Mouse (Mus musculus) left cerebral cortex, postnatal 14 days (tissue): ENCODE results near the gene Abhd14b. TPM values are rescaled to one million over a fixed set of nuclear protein-coding genes. Genes with fewer than 3 reads are reported as not detected.

Source experiments
- DNase-seq, 2 experiments: peaks; one replicate each; pipeline ENCODE4 v3.0.0; 2021 to 2022; ENCODE audit warnings: low spot score in 2 of 2, mixed read lengths in 1 of 2
- intact Hi-C: fragments of 180-260 bp; cut with DNase I; formaldehyde crosslinking; loops from one replicate; pipeline ENCODE4 v1.15.1; 2025
- total RNA-seq, 2 experiments: library from RNA; stranded (reverse); gene quantifications; 2 replicates each; pipeline ENCODE4 v1.2.3; 2021

Gene Abhd14b
- total RNA-seq, 2 experiments from 2014 or later, result 7.7 to 8.1 TPM

DNA sequence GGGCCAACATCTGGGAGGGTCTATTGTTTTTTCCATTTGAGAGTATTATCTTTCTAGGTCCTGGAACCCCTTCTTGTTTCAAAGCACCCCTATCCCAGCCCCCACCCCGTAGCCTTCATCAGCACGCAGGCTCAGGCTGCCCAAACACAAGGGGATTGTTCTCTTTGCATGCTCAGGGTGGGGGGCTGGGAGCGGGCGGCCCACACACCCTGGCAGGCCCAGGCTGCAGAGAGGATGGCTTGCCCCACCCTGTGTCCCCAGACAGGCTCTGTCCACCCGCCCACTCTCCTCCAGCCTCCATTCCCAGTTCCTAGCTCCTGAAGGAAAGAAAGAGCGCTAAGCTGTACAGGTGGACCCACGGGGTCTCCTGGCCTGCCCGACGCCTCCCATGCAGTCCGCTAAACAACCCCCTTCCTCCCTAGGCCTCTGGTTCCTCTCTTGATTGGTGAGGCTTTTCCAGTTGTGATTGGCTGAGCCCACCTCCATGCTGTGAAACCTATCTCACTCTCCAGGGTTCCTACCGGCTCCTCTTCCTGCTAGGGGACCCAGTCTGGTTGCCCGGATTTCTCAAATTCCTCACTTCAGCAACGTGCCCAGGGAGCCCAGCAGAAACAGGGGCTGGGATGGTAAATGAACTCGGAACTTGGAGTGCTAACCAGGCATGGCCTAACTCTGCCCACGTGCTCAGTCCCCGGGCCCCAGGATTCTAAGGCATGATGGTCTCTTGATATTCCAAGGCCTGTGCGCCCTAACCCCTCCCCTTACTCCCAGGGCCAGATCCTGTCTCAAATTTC is 7.8 kb downstream of the Abhd14b start:
- peak; percentile 36 to 52 for DNase-seq
- intact Hi-C loops, result no loop called here

DNA sequence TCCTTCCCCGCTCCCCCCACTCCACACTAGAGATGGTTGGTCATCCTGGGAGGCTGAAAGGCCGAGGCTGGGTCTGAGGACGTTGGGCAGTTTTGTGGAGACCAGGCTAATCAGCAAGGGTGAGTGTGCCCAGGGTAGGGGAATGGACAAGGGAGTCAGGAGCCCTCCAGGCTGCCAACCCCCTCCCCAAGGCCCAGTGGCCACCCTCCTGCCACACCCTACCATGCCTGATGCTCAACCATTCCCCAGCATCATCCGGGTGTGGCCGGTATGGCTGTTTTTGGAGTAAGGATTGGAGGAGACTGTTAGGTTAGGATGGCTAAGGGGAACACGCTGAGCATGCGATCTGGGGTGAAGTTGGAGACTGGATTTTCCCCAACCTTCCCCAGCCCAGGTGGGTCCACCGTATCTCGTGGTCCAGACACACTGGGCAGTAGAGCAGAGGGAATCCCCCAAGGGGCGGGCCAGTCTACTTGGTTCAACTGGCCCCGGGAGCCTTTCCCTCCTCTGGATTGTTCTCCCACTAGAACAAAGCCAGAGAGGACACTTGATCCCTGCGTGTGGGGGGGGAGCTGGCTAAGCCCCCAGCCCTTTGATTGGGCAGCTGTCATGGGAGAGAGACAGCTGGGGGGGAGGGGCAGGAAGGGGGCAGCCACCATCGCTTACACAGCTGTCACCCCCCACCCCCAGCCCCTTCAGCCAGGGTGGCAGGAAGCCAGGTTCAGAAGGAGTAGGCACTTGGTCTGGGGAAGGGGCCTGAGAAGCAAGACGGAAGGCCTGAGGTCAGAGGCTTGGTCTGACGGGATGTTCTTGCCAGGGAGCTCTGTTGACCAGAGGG is 9.3 kb downstream of the Abhd14b start:
- intact Hi-C loops, result no loop called here
- DNase-seq, result no peak

DNA sequence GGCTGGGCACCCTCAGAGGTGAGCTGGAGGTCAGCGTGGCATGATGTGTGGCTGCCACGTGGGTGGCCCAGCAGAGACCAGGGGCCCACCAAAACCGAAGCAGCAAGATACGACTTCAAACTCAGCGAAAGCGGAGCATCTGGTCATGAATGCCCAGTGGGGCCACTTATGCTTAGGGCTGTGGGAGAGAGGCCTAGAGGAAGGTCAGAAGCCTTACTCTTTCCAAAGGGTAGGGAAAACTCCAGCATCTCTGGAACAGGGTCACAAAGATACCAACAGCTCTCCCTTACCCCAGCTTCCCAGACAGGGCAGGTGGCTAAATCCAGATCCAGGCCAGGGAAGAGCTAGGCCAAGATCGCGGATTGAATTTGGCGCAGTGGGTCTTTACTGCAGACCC is 9.9 kb downstream of the Abhd14b start:
- DNase-seq, result no peak
- intact Hi-C loops, result no loop called here

DNA sequence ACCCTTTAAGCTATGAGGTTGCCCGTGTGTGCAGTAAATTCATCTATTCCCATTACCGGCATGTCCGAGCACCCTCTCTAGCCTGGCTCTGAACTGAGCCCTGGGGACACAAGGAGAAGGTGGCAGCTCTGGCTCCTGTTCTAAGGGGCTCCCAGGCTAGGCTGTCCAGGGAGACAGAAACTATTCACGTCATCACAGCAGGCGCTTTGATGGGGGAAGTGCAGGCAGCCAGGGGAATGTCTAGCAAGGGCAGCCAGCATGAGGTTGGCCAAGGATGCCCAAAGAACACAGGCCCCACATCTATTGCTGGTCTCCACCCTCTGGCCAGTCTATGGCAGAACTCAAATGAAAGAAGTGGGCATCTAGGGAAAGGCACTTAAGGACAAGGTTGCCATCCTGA is 10.7 kb downstream of the Abhd14b start:
- intact Hi-C loops, result no loop called here
- no peak for DNase-seq

DNA sequence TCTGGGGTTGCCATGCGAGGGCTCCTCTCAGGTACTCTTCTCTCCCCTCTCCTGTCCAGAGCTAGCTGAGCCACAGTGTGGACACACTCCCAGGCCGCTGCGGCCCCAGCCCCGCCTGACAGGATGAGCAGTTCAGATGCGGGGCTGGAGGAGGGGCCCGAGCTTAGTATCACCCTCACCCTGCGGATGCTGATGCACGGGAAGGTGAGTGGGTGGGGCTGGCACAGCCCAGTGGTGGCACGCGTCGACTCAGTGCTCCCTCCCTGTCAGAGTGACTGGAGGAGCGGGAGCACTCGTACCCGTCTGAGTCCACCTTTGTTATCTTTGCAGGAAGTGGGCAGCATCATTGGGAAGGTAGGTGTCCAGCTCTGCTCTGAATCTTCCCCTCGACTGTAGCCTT is 12.7 kb downstream of the Abhd14b start:
- intact Hi-C loops, result no loop called here
- no peak for DNase-seq

DNA sequence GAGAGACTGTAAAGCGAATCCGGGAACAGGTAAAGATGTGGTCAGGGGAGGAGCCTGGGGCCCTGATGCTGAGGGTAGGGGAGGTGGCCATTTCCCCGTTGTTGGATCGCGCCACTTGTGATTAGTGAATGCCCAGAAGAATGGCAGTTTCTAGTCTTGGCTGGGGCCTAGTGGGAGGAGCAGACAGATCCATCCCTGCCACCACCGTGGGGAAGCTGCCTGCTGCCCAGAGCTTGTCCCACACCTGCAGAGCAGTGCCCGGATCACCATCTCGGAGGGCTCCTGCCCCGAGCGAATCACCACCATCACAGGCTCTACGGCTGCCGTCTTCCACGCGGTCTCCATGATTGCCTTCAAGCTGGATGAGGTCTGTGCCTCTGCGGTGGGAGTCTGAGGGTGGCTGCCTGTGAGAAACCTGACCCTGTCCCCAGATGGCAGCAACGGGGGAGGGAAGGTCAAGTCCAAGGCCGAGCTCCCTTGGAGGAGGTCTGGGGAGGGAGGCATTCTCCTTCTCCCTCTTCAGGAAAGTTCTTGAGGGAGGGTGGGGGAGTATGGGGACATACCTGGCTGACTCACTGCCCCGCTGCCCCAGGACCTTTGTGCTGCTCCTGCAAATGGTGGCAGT is 13.3 kb downstream of the Abhd14b start:
- intact Hi-C loops, result no loop called here
- no peak for DNase-seq

DNA sequence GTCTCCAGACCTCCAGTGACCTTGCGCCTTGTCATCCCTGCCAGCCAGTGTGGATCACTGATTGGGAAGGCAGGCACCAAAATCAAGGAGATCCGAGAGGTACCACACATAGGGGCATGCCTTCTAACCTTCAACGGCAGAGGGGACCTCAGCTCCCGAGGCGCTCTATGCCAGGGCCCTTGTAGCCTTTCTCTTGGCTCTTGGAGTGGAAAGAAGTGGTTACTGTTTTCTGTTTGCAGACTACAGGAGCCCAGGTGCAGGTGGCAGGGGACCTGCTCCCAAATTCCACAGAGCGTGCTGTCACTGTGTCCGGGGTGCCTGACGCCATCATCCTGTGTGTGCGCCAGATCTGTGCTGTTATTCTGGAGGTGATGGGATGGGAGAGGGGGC is 13.8 kb downstream of the Abhd14b start:
- intact Hi-C loops, result no loop called here
- DNase-seq, result no peak

DNA sequence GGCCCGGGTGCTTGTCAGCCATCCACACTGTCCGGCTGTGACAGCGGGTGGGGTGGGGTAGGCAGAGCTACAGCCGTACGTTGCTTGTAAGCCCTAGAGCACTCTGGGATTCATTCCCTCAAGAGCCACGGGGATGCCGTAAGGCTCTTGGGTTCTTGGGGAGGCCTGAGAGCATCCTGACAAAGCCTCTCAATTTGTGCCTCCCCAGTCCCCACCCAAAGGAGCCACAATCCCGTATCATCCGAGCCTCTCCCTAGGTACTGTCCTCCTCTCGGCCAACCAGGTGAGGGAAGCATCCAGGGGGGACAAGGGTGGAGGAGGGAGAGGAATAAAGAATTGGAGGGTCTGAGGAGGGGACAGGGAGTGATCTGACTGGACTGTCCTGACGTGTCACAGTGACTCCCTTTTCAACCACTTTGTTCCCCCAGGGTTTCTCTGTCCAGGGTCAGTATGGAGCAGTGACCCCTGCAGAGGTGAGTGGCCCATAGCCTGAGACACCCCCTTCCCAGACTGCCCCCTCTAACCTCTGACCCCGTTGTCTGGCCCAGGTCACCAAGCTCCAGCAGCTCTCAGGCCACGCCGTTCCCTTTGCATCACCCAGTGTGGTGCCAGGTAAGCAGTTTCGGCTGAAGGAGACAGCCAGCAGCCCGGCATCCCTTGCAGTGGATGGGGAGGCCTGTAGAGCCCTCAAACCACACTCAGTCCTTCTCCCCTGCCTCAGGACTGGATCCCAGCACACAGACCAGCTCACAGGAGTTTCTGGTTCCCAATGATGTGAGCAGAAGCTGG is 14.6 kb downstream of the Abhd14b start:
- no peak for DNase-seq
- intact Hi-C loops, result no loop called here

DNA sequence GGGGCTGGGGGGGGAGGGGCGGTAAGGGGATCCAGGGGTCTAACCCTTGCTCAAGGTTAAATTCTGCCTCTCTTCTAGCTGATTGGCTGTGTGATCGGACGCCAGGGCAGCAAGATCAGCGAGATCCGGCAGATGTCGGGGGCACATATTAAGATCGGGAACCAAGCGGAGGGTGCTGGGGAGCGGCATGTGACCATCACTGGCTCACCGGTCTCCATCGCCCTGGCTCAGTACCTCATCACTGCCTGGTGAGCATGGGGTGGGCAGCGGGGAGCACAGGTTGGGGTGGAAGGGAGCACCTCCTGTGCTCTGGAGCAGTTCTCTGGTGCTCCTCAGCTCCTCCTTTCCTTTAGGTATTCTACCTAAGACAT is 15.2 kb downstream of the Abhd14b start:
- no peak for DNase-seq
- intact Hi-C loops, result no loop called here

DNA sequence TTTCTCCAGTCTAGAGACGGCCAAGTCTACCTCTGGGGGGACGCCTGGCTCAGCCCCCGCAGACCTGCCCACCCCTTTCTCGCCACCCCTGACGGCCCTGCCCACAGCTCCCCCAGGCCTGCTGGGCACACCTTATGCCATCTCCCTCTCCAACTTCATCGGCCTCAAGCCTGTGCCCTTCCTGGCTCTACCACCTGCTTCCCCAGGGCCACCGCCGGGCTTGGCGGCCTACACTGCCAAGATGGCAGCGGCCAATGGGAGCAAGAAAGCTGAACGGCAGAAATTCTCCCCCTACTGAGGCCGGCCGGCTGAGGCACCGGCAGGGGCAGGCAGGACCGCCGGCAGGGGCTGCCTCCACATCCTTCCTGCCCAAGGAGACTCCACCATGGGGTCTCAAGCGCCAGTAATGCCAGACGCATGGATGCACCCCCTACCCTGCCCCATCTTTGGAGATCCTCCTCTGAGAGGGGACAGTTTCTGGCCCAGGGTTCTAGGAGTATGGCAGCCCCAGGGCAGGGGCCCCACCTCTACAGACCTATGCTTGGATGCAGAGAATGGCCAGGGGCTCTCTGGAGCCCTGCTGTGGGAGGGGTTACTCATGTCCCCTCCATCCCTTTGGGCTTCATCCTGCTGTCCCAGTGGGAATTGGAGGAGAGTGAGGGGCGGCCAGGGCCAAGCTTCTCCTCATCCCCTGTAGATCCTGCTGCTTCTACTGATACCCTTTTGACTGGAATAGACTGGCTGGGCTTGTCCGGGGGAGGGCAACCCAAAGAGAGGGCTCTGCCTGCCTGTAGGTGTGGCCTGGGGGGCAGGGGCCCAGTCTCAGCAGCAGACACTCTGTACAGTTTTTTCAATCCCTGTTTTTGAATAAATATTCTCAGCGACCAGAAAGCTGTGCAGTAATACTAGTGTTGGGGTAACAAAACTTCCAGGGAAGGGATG is 16.1 kb downstream of the Abhd14b start:
- intact Hi-C loops, result no loop called here
- no peak for DNase-seq

DNA sequence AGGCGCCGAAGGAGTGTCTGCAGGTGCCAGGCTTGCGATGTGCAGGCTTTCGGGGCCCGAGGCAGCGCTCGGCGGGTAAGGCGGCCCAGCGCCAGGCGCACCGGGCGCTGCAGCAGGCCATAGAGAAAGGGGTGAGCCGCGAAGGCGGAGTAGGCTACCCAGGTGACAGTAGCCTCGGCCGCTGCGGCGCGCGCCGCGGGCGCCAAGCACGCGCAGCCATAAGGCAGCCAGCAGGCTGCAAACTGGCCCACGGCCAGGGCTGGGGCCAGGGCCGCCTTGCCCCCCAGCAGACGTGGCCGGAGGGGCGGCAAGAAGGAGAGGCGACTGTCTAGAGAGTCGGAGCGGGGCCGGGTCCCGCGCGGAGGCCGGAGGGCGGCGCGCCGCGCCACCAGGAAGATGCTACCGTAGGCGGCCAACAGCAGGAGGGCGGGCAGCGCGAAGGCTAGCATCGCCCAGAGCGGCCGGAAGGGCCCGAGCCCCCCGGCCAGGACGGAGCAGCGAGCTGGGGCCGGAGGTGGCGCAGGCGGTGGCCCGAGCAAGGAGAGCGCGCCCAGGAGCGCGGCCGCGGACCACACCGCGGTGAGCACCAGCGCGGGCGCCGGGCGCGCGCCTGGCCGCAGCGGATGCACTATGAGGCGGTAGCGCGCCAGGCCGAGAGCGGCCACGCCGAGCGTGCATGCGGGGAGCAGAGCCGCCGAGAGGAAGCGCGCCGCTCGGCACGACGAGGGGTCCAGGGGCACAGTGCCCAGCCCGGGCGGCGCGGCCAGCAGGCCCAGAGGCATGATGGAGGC is 17.7 kb downstream of the Abhd14b start:
- intact Hi-C loops, result no loop called here
- DNase-seq, result peak; percentile 74 to 76

DNA sequence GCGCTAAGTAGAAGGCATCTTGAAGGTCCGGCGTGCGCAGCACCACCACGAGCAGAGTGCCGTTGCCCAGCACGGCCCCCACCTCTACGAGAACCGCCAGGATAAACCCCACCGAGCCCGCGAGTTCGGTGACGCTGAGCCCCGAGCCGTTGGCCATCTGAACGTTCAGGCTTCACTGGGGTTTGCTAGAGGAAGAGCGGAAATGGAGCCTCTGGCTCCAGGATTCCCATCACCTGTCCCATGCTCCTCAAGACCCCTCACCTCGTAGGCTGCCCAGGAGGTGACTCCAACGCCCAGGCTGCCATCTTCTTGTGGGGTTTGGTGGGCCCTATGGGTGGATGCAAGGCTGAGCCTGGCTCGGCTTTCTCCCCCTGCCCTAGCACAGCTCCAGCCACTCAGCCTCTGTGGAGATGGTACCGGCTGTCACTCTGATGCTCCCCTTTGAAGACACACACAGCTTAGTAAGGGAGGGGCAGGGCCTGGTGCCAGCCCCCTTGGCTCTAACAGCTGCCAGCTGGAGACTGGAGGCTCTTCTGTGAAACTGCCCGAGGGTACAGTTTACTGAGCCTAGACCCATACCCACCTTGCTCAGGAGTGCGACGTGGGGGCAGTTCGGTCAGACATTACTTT is 18.4 kb downstream of the Abhd14b start, which contains the start of gene Gpr62:
Gene Gpr62 (minus strand): TSS at position 368 of the 630 bp plus-strand sequence.
- DNase-seq, result peak in 1 of 2 experiments; percentile 66
- intact Hi-C loops, result no loop called here

DNA sequence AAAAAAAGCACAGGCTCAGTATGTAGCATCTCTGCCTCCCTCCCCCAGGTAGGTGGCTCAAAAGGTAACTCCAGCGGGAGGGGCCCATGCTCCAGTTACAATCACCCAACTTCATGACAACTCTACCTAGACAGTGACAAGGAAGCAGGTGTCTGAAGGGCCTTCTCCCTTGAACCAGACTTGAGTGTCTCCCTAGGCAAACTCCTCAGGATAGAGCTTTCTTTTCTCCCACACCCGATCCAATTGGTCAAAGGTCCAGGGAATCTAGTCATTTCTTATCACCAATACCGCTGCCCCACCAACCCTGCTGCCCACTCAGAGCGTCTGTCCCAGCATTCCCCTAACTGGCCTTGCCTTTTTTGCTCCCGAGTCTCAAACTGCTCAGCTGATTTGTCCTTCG is 19.5 kb downstream of the Abhd14b start:
- no peak for DNase-seq
- intact Hi-C loops, result no loop called here

DNA sequence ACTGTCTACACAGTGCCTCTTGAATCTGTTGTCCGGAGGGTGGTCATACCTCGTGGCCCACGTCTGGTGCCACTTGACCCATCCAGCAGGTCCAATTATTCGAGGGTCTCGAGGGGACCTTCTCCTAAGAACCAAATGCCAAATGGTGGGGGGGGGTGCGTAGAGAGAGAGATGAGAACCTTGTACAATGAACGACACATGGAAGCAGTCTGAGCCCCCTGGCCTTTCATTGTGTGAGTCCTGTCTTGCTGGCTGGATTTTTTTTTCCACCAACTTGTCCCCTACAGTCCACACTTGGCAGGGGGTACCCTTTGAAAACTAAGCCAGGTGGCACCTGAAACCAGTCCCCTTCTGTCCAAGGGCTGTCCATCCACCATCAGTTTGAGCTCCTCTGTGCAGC is 20.5 kb downstream of the Abhd14b start:
- intact Hi-C loops, result no loop called here
- DNase-seq, result no peak

DNA sequence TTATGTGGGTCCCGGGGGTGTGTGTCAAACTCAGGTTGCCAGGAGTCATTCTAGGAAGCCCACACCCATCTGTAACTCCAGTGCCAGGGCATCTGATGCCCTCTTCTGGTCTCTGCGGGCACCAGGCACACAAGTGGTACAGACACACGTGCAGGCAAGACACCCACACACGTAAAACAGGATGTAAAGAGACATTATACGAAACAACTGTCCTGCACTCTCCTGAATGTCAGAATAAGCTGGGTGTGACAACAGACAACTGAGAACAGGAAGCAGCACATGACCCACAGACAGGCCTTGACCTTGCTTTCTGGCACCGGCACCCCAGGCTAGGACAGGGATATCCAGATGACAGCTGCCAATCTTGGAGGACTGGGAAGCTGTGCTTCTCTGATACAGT is 22.1 kb downstream of the Abhd14b start:
- intact Hi-C loops, result no loop called here
- no peak for DNase-seq

DNA sequence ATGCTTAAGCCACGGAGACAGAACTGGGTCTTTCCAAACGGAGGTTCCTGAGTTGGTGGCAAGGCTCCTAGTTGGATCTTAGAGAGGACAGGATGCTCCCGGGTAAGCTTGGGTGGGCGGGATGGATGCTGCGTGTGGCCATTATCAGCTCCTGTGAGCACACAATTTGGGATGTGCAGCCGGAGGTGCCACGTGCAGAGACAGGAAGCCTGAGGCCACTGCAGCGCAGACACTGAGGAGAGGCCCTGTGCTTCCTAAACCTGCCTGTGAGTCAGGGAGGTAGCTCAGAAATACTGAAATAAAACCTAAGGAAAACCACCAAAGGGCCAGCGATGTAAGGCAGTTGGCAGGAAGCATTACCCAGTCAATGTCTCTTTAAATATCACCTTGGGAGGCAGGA is 22.5 kb downstream of the Abhd14b start:
- no peak for DNase-seq

DNA sequence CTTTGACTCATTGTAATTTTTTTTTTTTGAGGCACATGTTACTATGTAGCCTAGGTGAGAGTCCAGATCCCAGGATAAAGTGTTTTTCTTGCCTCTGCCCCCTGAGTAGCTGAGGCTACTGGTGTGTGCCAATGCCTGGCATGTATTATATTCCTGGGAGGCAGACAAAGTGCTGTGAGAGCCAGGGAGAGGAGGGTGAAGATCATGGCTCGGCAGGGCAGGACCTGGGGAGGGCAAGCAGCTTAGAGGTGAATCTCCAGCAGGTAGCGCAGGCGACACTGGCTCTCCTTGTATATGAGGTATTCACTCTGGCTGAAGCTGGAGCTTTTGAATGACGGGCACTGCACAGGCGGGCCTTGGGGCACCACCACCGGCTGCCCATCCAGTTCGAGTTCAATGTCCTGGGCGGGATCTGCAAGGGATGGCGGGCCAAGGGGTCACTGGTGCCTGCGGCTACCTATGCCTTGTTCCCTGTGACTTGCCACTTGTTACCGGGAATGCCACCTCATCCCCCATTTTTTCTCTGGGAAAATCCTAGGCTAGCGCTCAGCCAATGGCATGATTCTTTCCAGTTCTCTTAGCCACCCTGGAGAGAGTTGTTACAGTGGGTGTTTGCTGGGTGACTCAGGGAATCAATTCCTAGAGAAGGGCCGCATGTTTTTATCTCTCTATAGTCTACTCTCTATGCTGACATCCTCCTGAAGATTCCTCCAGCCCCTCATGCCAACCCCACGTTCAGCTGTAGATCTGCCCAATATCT is 23.9 kb downstream of the Abhd14b start:
- no peak for DNase-seq
- intact Hi-C loops, result no loop called here

More for the DNA sequence above, 22.5 kb downstream of the Abhd14b start:
- intact Hi-C loops, result no loop called here
